Mouse (Mus musculus) liver, embryonic 14.5 days (tissue): ENCODE measurements around the gene Ankle1.

ENCODE experiments used
- CTCF ChIP-seq: IDR thresholded peaks from 2 replicates; pipeline ENCODE4 v1.5.1; 2016; ENCODE audit warnings: antibody characterized with exemption, low read depth, control low read depth
- EP300 ChIP-seq: IDR thresholded peaks from 2 replicates; pipeline ENCODE4 v1.6.1; 2016; ENCODE audit warnings: antibody characterized with exemption, low read depth

DNA sequence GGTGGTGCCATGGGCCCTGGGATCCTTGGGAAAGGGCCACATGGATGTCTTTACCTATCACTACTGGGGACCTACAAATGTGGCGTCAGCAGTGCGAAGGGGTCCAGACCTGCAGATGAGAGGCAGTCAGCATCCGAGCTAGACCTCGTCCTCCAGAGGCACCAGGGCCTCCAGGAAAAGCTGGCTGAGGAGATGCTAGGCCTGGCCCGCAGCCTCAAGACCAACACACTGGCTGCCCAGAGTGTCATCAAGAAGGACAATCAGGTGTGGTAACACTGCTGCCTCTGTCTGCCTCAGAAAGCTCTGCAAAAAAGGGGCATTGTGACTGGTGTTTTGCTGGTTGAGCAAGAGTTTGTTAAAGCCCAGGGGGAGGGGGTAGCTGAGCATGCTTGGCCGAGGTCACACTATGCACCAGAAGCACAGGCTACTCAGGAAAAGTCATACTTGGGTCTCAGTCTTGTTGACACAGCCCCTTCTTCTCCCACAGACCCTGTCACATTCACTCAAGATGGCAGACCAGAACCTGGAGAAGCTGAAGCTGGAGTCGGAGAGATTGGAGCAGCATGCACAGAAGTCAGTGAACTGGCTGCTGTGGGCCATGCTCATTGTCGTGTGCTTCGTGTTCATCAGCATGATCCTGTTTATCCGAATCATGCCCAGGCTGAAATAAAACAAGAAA lies 36.6 kb upstream of the Ankle1 start:
- no peak for TF ChIP-seq CTCF
- no peak for TF ChIP-seq EP300
